Mouse (Mus musculus): Measurements from ENCODE around the gene Ago1.
A peak's percentile ranks its signal among the peaks of the same experiment; 100 is the strongest.

The Ago1 gene

DNA sequence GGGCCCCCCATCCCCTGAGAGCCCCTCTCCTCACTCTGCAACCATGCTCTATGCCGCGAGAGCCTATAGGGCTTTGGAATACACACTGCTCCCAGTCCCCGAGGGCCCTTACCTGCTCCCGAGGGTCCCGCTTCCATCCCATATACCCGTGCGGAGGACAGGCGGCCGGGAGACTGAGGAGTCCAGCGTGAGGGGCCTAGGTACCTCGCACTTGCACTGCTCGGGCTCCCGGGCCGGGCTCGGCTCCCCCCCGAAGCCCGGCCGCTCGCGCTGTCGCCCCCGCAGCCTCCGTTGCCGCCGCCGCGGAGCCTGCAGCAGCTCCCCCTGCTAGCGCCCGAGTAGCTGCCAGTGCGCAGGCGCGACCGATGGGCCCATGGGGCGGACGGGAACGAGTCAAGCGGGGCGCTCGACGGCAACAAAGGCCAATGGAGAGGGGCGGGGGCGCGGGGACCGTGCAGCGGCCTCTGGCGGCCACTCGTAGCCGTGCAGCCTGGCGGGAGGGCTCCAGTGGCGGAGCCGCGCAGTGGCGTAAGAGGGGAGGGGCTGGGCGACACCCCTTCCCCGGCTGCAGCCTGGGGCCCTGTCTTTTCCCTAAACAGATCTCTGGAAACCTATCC is at the start of gene Ago1:
Gene Ago1 (minus strand): TSS at position 299 of the 617 bp plus-strand sequence.
- peak; percentile 89 for DNase-seq (ENCODE audit: low read depth, low spot score)

GRCm38 (mm10) chr4:126512308-126513066 is 44.1 kb upstream of the Ago1 start:
- DNase-seq (ENCODE audit: low read depth, low spot score): no peak

GRCm38 (mm10) chr4:126511013-126511412 is 42.6 kb upstream of the Ago1 start:
- no peak for DNase-seq (ENCODE audit: low read depth, low spot score)

DNA sequence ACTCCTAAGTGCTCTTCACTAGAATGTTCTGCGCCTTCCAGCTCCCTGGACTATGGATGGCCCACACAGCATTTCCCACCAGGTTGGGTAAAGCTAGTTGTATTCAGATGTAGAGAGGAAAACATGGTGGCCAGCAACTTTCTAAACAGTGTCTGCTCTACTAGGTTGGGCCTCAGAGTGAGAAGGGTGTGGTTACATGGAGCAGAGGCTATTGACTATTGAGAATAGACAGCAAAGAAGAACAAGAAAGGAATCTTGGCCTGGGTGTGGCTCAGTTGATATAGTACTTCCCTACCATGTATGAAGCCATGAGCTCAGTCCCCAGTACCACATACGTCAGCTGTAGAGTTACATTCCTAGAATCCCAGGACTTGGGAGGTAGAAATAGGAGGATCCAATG is 40.7 kb upstream of the Ago1 start:
- DNase-seq (ENCODE audit: low read depth, low spot score): no peak

DNA sequence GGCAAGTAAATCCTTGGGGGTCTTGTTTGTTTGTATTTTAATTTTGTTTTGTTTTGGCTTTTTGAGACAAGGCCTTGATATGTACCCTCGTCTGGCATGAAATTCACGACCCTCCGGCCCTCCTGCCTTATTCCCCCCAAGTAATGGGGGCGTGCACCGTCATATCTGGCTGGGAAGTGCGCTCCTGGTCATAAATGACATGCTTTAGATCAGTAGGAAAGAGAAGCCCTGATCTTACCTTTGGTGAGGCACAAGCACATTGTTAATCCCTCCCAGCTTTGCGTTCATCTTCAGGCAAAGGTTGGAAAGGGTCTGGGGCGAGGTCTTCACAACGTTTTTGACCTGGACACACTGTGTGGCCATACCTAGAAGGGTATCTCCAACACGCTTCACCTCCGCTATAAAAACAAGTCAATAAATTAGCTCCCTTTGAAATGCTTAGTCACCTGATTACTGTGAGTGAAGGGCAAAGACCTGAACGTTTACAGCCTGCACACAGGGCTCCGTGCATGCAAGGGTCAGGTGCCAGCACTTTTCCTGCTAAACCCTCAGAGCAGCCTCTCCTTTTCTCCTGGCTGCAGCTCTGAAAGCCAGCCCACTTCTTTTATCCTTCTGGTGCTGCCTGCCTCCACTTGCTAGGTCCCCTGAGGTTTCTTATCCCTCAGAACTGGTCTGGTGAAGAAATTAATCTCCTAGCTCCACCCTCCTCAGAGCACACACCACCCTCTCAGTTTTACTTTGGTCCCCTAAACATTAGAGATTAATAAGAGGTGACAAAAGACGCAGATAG is 39.9 kb upstream of the Ago1 start:
- no peak for DNase-seq (ENCODE audit: low read depth, low spot score)

DNA sequence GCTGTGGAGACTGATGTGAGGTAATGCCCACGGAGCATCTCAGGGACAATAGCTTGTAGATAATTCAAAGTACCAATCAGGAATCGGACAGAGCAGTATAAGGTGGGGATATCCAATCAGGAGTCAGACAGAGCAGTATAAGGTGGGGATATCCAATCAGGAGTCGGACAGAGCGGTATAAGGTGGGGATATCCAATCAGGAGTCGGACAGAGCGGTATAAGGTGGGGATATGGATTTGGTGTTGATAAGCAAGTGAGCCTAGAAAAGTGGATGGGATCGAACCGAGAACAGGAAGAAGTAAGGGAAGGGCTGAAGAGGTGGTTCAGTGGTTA is 34.6 kb upstream of the Ago1 start:
- DNase-seq (ENCODE audit: low read depth, low spot score): no peak

- no peak for DNase-seq (ENCODE audit: low read depth, low spot score)
Observed at GRCm38 (mm10) chr4:126502141-126502976, 34.0 kb upstream of the Ago1 start.

DNA sequence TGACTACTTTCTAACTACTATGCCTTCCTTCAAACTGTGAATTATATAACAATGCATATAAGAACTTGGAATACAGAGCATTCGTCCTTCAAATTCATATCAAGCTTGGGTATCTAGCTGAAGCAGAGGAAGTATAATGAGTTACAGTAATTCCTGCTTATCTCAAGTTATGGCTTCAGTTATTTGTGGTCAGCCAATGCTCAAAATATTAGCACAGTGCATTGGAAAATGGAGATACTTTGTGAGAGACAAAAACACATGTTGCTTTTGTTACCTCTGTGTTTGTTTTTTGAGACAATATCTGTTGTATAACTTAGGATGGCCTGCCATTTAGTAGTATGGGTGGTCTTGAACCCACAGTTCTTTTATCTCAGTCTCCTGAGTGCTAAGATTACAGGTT is 30.2 kb upstream of the Ago1 start:
- DNase-seq (ENCODE audit: low read depth, low spot score): no peak

GRCm38 (mm10) chr4:126496963-126497362 is 28.6 kb upstream of the Ago1 start:
- no peak for DNase-seq (ENCODE audit: low read depth, low spot score)

DNA sequence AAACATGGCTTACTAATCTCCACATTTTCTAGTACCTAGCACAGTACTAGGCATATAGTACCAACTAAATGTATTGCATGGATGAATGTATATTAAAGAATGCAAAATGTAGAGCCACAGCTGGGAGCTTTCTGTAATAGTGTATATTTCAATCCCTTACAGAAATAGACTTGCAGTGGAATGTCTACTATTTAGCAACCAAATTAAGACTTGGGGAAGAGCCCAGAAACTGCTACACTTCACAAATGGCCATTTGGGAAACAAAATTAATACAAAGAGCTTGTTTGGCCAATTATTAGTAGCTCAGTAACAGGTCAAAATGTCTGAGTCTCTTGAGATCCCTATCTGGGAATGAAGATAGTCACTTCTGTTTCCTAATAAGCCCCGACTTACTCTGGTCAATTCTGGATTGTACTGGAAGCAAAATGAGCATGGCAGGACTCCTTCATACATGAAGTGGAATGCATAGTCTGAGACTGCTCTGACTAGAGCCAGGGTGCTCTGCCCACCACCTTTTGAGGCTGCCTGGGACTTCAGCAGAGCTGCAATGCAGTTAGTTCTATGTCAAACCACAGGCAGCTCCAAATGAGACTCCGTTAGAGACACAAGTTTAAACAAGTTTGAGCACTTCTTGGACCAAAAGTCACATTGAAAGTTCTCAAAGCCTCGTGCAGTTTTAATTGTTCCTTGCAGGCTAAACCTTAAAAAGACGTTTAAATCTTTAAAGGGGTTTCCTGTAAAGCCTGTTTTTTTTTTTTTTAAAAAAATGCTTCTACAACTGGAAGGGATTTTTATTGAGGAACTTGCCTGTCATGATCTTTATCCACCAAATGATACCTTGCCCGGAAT is 27.8 kb upstream of the Ago1 start:
- no peak for DNase-seq (ENCODE audit: low read depth, low spot score)

- DNase-seq (ENCODE audit: low read depth, low spot score): no peak
Observed at GRCm38 (mm10) chr4:126495453-126495852, 27.1 kb upstream of the Ago1 start.

GRCm38 (mm10) chr4:126493416-126493815 is 25.0 kb upstream of the Ago1 start:
- DNase-seq (ENCODE audit: low read depth, low spot score): no peak

- no peak for DNase-seq (ENCODE audit: low read depth, low spot score)
Observed at GRCm38 (mm10) chr4:126491977-126492376, 23.6 kb upstream of the Ago1 start.

- no peak for DNase-seq (ENCODE audit: low read depth, low spot score)
Observed at GRCm38 (mm10) chr4:126490726-126491125, 22.3 kb upstream of the Ago1 start.

DNA sequence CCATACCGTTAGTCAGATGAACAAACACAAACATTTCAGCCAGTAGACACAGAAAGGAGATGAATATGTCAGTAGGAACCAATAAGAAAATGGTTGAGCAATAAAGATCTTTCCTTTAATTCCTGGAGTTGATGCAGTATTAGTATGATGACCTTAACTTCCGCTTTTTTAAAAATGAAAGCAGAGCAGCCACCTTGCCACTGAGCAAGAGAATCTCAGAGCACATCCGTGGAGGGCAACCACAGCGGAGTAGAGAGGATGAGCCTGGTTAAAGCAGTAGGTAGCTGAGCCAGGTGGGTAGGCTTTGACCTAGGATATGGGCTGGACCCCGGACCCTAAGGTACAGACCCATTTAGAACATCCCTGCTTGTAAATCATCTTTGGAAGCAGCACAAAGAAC is 21.4 kb upstream of the Ago1 start:
- no peak for DNase-seq (ENCODE audit: low read depth, low spot score)

- DNase-seq (ENCODE audit: low read depth, low spot score): no peak
Observed at GRCm38 (mm10) chr4:126486217-126486616, 17.8 kb upstream of the Ago1 start.

GRCm38 (mm10) chr4:126485065-126485464 is 16.7 kb upstream of the Ago1 start:
- no peak for DNase-seq (ENCODE audit: low read depth, low spot score)

GRCm38 (mm10) chr4:126483874-126484273 is 15.5 kb upstream of the Ago1 start:
- no peak for DNase-seq (ENCODE audit: low read depth, low spot score)

DNA sequence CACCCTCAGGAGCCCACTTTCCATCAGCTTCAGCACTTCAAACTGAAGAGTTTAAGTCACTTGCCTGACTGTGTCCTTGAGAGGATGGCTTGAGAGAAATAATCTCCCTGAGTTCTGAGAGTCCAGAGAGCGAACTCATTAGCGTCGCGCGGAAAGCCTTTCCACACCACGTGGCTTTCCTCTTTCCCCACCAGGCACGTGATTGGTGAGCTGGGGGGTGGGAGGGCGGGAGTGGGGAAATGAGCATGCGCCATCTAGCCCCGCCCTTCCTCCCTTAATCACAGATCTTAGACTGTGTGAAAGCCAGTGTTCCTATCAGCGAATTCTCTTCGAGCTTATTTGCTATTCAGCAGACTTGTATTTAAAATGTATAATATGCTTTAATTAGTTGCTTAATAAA is 14.6 kb upstream of the Ago1 start:
- no peak for DNase-seq (ENCODE audit: low read depth, low spot score)

DNA sequence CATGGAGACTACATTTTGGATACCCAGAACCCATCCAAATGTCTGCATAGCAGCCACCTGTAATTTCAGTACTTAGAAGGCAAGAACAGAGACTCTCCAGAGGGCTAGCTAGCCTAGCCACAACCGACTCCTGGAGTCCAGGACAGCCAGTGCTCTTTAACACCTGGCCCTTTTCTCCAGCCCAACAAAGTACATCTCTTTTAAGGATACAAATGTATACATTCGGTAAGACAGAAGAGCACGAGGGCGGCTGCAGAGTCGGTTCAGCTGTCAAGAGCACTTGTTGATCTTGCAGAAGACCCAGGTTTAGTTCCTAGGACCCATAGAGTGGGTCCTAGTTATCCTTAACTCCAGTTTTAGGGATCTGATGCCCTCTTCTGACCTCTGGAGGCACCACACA is 13.1 kb upstream of the Ago1 start:
- DNase-seq (ENCODE audit: low read depth, low spot score): no peak

GRCm38 (mm10) chr4:126480288-126480687 is 11.9 kb upstream of the Ago1 start:
- DNase-seq (ENCODE audit: low read depth, low spot score): no peak

All from brain, embryonic 18.5 days (tissue).